Mouse (Mus musculus) kidney, adult 18-20 months (tissue): Measurements from ENCODE around the gene Nup210.
A peak's percentile ranks its signal among the peaks of the same experiment; 100 is the strongest.
"Not testable (repeated sequence)": the region's sequence is repeated elsewhere in the genome, so short reads cannot be mapped to it uniquely, and the experiment has no call there.

Experiments
- DNase-seq: peaks from one replicate; pipeline ENCODE4 v3.0.0; 2021

The Nup210 gene

DNA sequence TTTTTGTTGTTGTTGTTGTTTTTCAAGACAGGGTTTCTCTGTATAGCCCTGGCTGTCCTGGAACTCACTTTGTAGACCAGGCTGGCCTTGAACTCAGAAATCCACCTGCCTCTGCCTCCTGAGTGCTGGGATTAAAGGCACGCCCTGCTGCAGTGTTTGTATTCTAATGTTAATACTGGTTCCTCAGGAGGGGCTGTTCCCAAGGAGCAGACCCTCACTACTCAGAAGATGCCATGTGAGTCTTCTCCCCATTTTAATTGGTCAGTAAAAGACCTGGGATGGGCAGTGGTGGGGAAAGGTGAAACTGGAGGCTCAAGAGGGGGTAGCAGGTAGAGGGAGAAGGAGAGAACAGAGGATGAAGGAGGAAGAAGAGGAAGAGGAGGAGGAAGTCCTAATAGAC is 13.2 kb downstream of the Nup210 start:
- not testable (repeated sequence) for DNase-seq

DNA sequence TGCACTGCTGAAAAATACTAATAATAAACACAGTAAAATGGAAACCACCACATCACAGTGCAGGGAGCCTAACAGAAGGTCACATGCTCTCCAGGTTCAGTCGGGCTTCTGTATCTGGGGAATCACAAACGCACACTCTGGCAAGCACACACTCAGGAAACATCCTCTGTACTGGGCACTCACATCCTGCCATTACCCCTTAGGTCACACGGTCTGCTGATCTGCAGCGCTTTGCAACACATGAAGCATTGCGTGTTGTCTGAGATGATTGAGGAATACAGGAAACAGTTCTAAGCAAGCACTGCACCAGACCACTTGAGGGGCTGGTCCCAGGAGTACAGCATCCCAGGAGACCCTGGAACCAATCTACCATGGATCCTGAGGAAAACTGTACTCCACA is 16.0 kb downstream of the Nup210 start:
- no peak for DNase-seq

DNA sequence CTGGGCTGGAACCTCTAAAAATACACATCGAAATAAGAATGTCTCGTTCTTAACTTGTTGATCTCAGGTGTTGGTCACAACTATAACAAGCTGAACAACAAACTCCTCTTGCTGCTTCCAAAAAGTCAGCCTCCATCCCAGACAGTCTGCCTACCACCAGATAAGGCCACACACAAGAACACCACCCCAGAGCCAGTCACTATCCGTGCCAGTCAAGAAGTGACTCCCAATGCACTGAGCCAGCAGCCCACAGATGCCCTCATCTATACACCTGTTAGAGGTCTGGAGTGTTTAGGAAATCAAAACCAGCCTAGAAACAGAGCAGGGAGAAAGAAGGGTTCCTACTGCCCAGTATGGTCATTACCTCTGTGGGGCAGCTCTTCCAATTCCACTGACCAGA is 18.8 kb downstream of the Nup210 start:
- DNase-seq: no peak

DNA sequence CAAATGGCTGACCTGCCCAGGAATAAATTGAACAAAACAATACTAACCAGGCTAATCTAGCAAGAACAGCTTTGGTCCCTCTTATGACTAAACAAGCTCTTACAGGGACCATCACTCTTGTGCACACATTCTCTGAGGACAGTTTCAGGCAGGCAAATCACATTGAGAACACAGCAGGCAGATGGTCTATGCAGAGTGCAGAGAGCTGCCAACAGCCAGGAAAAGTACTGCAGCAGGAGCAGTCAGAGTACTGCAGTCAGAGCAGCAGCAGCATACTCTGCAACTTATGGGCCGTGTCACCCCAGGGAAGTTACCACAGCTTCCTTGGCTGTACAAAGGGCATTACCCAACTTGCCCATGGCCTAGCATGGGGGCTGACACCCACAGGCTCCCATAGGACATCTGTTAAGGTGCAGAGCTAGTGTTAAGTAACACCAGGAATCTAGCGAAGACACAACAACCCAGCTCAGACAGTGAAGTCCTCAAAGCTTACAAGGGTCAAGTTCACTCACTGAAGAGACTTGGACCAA is 21.5 kb downstream of the Nup210 start:
- no peak for DNase-seq

DNA sequence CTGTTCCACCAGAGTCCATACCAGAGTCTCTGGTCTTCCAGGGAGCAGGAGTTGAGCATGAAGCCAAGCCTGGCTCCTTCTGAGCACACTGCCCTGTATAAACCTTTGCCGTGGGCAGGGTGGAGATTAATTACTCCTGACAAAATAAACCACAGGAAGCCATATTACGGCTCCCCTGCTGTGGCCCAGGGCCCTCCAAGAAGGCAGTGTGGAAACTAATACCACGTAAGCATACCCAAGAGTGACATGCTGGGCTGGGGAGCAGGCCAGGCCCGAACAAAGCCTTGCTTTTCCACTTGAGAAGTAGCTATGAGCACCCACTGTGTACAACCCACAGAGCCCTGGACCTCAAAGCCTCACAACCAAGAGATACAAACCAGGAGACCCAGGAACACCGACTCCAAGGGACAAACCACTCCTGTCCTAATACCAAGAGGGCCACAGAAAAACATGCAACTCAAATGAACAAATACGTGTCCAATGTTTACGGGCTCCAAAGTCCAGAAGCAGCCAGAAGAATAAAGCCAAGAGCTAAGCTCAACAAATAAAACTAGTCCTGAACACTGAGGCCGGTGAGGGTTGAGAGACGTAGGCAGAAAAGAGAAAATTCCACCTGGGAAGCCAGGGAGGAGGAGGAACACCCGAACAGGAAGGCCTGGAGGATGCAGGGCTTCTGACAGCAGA is 24.3 kb downstream of the Nup210 start:
- no peak for DNase-seq

DNA sequence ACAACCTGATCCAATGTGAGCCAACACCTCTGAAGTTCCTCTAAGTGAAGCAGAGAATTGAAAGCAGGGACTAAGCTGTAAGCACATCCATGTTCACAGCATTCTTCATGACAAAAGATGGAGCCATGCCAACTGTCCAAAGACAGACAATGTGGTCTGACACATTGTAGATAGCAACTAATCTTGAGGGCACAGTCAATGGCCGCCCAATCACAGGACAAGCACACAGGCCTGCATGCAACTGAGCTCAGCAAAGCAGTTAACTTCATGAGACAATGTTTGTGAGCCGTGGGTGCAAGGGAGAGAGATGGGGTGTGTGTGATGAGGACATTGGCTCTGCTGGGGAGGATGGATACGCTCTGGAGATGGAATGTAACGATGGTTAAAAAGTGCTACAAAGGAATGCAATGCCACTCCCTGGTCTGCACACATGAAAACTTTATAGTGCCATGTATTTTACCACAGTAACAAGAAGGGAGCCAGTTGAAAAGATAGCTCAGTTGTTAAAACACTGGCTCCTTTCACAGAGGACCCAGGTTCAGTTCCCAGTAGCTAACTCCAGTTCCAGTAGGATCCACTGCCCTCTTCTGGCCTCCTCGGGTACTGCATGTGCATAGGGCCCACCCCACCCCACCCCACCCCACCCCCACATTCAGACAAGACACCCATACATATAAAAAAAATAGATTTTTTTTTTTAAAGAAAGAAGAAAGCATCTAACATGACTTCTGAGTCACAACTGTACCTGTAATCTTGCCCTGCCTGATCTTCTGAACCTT is 31.3 kb downstream of the Nup210 start:
- DNase-seq: peak; percentile 34

DNA sequence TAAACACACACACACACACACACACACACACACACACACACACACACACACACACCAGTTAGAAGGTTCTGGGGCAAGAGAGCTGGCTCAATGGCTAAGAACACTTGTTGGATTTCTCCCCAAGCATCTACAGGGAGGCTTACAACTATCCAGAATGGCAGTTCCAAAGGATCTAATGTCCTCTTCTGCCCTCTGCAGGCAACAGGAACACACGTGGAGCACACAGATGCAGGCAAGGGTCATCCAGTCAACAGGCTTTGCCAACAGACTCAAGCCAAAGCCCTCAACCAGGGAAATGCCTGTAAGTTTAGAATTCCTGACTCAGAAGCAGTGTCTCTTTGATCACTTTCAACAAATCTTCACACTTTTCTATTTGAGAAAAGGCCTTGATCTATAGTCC is 36.6 kb downstream of the Nup210 start:
- DNase-seq: no peak

DNA sequence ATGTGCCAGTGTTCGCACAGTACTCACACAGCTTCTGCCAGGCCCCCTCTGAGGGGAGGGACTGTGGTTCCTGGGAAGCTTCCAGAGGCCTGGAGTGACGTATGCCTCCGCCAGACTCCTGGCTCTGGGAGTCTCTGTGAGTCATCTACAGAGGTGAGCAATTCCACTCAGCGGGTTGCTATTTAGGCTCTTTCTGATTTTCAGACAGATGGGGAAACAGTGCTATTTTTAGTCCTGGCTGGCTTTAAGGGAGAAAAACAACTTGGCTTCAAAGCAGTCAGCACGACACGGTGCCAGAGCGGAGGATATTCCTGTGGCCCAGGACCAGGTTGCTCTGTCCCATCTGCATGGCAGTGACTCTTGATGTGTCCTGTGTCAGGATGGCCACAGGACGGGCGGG is 40.4 kb downstream of the Nup210 start:
- DNase-seq: no peak

DNA sequence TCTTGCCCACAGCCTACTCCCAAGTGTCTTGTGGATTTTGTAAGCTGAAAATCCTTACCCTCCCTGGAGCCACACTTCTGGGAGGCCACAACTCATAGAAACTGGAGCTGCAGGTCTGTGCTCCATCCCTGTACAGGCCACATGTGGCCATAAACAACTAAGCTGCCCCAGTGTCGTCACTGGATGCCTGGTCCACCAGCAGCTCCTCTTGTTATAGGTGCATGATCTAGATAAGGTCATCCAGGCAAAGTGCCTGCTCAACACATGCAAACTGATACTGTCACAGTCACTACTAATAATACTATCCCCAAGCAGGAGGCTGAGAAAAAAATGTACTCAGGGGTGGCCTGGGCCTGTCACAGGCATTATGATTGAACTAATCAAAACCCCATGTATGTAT is 48.1 kb downstream of the Nup210 start:
- no peak for DNase-seq

DNA sequence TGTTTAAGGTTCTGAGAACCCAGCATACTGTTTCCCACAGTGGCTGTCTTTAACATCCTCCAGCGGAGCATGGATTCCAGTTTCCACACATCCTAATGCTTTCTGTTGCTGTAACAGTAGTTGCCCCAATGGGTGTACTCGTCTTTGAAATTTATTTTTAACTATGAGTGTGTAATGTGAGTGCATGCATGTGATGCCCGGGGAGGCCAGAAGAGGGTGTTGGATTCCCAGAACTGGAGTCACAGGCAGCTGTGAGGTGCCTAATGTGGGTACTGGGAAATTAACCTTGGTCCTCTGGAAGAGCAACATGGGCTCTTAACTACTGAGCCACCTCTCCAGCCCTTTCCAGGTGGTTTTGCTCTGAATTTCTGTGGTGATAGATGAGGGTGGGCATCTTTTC is 49.6 kb downstream of the Nup210 start:
- no peak for DNase-seq

DNA sequence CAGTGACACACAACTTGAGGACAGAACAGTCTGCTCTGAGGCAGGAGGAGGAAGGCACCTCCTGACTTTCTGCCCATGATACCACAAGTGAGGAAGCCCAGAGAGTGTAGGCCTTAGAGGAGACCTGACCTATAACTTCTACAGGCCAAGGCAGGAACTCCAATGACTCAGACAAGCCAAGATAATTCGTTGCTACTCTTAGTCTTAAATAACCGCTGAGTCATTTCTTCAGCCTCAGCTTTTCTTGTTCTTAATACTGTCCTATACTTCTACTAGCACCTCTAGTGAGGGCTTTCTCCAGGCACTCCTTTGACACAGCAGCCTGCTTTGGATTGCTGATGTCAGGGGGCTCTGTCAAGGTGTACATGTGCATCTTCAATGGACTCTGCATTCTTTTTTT is 55.3 kb downstream of the Nup210 start:
- no peak for DNase-seq

DNA sequence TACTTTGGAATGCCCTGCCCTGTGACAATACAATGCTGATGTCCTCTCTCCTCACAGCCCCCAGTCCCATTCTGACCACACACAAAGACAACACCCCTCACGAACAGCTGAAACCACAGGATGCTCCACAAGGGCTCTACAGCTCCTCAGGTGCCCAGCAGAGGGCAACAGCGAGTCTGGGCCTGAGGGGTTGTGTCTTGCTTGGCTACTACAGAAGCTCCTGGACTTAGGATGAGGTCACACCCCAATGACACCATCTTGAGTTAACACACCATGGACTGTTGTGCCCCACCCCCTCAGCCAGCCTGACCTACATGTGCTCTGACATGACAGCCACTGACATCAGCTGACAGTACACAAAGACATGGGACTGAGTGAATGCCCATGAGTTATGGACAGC is 56.9 kb downstream of the Nup210 start:
- peak; percentile 53 for DNase-seq

DNA sequence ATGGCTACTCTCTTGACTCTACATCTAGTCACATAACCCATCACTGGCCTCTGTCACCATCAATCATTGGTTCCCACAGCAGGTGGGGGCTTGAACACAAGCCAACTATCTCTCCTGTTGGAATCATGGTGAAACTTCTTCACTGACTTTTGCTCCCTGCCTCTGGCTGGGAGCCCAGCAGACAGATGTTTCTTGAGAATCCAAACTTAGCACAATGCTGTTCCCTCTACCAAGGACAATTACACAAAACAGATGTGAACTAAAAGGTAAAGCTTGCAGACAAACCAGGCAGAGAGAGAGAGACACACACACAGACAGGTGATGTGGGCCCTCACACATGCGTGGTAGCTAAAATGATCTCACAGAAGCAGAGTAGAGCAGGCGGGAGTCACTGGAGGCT is 58.6 kb downstream of the Nup210 start:
- DNase-seq: peak; percentile 20

DNA sequence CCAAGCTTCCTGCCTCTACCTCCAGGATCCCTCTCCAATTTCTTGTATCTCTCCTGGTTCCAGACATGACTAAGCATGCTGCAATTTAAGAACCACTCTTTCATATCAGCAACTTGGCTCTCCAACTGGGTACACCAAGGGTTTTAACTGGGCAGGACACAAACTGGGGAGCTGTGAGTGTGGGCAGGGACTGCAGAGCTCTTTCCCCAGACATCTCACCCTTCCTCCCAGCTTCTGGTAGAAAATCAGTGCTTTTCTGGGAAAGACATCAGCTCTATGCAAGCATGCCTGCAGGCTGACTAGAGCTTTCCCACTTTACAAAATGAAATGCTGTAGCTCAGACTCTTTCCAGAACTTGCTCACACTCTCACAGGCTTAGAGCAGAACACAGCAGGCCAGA is 60.3 kb downstream of the Nup210 start:
- no peak for DNase-seq

DNA sequence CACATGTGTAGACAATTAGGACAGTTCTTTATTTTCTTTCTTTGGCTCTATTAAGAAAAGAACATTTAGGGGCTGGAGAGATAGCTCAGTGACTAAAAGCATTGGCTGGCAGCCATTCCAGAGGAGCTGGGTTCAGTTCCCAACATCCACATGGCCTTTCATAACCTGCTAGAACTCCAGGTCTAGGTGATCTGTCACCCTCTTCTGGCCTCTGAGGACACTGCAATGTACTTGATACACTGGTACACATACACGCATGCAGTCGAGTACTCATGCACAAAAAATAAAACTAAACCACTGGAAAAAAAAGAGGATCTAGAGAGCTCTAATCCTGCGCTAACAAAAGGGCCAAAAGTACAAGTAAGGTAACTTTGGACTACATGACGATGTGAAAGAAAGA is 64.1 kb downstream of the Nup210 start:
- DNase-seq: no peak

DNA sequence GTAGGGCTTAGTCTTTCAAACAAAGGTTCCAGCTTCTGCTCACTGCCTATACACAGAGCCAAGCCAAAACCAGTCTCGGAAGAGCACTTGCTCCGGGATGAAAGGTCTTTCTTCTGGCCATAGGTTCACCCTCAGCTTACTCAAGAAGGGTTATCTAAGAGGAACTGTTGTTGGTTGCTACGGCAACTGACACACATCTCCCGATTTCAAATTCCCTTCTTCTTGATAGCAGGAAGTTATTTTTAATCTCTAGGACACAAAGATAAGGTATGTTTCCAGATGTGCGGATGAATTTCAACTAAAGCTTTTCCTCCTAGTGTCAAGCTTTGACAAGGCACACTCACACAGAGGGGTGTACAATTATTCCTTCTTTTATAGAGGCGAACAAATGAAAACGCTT is 68.6 kb downstream of the Nup210 start:
- no peak for DNase-seq

DNA sequence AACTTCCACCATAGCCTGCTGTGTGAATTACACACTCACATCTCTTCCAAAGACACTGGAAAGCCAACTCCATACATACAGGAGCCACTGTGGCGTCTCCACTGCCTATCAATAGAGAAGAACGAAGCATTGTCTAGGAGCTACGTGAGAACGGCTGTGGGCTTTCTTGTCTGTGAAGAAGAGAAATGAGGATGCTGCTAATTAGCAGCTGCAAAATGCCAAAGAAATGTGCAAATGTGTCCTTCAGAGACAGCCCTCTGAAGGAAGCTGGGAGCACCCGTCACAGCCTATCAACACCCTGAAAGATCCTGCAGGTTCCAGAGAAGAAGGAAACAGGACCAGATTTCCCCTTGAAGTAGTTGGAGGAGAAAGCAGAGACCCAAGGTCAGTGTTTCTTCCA is 69.2 kb downstream of the Nup210 start:
- DNase-seq: no peak

DNA sequence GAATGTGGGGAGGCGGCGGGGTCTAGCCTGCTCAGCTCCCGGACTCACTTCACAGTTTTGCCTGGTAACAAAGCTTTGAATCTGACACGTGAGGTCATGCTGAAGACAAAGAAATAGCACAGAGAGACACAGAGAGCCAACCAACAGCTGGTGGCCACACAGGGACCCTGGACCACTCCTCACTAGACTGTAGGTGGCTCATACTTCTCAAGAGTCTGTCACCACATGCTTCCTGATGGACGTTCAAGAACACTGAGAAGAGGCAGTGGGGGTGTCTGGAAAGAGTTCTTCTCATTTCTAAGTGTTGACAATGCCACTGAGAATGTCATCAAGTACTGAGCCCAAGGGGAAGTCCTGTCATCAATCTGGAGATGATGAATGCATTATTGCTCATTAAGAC is 70.4 kb downstream of the Nup210 start:
- no peak for DNase-seq

DNA sequence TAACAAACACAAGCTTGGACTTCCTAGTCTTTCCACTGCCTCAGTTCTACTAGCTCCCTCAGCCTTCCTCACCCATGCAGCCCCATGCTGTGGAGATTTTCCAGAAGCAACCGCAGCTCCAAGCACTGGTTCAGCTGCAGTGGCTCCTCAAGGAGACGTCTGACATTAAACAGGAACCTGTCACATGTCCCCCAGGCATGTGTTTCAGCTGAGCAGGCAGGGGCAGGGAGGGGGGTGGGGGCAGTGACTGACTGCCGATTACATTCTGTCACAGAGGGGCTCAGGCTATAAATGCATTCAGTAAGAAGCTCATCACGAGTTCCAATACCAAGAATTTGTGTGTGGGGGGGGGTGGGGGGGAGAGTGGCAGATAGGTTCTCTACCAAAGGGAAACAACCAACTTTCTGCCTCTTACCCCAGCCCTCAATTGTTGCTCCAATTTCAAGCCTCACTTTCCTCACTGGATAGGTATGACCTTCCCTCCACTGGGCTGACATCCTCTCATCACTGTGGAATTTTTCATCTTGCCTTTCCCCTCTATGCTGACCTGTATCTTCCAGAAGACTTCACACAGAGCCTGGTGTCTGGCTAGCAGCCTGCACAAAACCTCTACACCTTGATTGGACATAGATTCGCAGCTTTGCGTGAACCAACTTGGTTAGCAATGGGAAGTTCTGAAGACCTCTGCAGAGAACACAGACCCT is 71.8 kb downstream of the Nup210 start:
- DNase-seq: no peak

DNA sequence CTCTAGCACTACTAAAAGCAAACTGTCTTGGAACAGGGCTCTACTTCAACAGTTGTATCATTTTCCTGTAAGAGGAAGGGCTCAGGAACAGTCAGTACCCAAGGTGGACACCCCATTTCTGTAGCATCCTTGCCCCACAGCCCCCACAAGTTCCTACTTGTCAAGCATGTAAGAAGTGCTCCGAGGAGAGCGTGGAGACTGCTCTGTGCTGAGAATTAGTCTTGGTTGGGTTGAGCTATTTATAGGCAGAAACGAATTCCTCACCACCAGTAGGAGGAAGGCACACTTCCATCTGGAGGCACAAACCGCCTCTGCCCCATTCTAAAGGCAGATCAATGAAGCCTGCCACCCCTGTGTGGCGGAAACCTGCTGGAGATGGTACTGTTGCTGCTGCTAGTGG is 75.3 kb downstream of the Nup210 start:
- no peak for DNase-seq

DNA sequence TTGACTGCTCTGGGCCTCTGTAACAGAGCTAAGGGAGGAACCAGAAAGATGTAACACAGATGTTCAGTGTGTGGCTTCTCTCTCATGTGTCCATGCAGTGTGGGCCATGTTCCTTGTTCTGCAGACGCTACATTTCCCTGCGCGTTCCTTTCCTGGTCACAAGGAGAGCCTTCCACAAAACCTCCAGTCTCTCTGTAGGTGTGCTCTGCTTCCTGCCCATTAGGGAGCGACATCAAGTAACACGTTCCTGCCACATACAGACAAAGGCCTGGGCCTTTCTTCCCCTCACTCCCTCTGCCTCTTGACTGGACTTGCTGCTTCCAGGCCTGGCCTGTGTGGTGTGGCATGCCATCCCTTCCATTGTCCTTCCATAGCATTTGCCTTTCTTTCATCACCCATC is 88.4 kb downstream of the Nup210 start:
- DNase-seq: no peak

DNA sequence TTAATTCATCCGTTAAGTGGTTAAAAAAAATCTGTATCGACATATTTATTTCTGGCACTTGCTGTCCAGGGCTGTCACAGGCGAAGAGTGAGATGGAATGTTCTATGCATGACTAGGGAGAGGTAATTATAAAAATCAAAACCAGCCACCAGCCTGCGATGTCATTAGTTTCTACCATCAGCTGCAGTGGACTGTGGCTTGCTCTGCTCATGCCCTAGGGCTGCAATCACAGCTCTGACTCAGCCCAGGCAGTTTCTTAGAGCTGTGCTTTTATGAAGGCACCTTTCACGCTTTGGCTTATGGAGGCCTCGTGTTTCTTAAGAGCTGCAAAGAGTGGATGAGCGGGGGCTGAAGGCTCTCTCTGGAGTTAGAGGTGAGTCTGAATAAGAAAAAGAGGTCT is 95.8 kb downstream of the Nup210 start:
- DNase-seq: peak; percentile 8

DNA sequence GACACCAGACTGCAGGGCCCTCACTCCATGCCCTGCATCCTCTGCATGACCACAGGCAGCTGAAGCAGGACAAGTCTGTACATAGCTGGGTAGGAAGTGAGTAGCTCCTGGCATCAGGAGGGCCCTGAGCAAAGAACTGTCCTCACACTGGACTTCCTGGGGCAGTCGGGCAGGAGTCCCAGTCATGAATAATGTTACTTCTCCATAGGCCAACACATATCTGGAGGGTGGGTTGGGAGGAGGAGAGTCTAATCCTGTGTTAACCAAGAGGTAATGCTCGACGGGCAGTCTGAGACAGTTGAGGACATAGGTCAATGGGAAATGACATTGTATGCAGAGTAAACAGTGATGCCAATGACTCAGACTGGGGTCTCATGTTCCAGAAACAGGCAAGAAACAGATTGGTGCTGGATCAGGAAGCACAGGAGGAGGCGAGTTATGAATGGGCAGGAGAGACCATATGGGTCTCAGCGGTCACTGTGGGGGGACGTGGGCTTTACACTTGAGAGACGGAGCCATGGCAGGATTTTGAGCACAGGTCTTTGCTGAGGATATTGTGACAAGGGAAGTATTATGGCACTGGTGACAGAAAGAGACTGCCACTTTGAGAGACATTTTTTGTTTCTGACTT is 99.9 kb downstream of the Nup210 start:
- DNase-seq: no peak
